Comparison of ENCODE assay signal across 31 mouse cellular contexts in genomic region chr8:111576501-111576900, GRCm38 (mm10). TPM values are rescaled to one million over a fixed set of nuclear protein-coding genes. Genes with fewer than 3 reads are reported as not detected.
DNase-seq lines count a peak whose midpoint lies in the region; ATAC-seq and TF ChIP-seq lines count a peak whose summit lies in the region.
"Had no signal": no experiment of that assay in that cellular context is flagged by ENCODE, and none has a peak within 500 bp of the region (broad histone marks: within the 10 kb centered on the region; RNA-seq: fewer than 3 reads in every experiment).

No protein-coding gene starts in this region.

- H3K4me1 ChIP-seq in testis, adult 2 months (ENCODE audit: control insufficient read depth, insufficient read depth, low read length): peaks cover 12% of the 10 kb centered on the region
- H3K4me1 ChIP-seq in midbrain, embryonic 16.5 days (ENCODE audit: control insufficient read depth, insufficient read depth, low read length): peaks cover 30% of the 10 kb centered on the region
- H3K4me1 ChIP-seq: megakaryocyte, embryonic 14.5 days had no signal

- no peak for DNase-seq in frontal cortex, postnatal 36 days (ENCODE audit: low spot score in 2 of 2)
- DNase-seq in testis, postnatal 10 days (ENCODE audit: low spot score): no peak
- peak; percentile 33 for DNase-seq in T-cell, adult 2 months (ENCODE audit: low spot score)
- peak; percentile 45 for DNase-seq in thymus, postnatal 25 days
- DNase-seq: adrenal gland, adult 2 months; adrenal gland, postnatal 36 days; cerebellum, adult 2 months; cerebellum, postnatal 14 days; forebrain, postnatal 0 days; gastrocnemius, postnatal 14 days; kidney, adult 2 months; layer of hippocampus, adult 9-11 months; liver, embryonic 13.5 days; lung, adult 18-20 months; lung, postnatal 4 days; spleen, adult 18-20 months had no signal

- TF ChIP-seq CTCF in testis, adult 2 months (IDR thresholded peaks at IDR 0.05; ENCODE audit: control insufficient read depth, insufficient read depth, insufficient replicate concordance, low read depth, low read length): no peak

- no peaks in the 10 kb centered on the region for H3K9me3 ChIP-seq in midbrain, embryonic 16.5 days (replicated peaks; ENCODE audit: control insufficient read depth, low read length, poor library complexity, severe bottlenecking)
- H3K9me3 ChIP-seq: forebrain, embryonic 12.5 days; hindbrain, embryonic 15.5 days; limb, embryonic 10.5 days; limb, embryonic 15.5 days; liver, embryonic 13.5 days; midbrain, embryonic 12.5 days; neural tube, embryonic 15.5 days had no signal

- H3K27ac ChIP-seq in testis, adult 2 months (ENCODE audit: control insufficient read depth, insufficient read depth, low read depth, low read length): no peak overlapping the region
- H3K27ac ChIP-seq in midbrain, embryonic 16.5 days (ENCODE audit: low read length): no peak overlapping the region
- H3K27ac ChIP-seq: forebrain, embryonic 12.5 days; hindbrain, embryonic 15.5 days; kidney, postnatal 0 days; limb, embryonic 10.5 days; limb, embryonic 15.5 days; liver, embryonic 13.5 days; midbrain, embryonic 12.5 days; neural tube, embryonic 15.5 days had no signal

- H3K4me3 ChIP-seq in testis, adult 2 months (ENCODE audit: control insufficient read depth, low read depth, low read length): peak overlapping the region; percentile 42
- no peak overlapping the region for H3K4me3 ChIP-seq in midbrain, embryonic 16.5 days (ENCODE audit: low read depth, low read length)
- H3K4me3 ChIP-seq: erythroblast, embryonic 14.5 days; forebrain, embryonic 12.5 days; hindbrain, embryonic 15.5 days; limb, embryonic 10.5 days; limb, embryonic 15.5 days; liver, embryonic 13.5 days; megakaryocyte, embryonic 14.5 days; midbrain, embryonic 12.5 days; neural tube, embryonic 15.5 days had no signal

- H3K36me3 ChIP-seq in testis, adult 2 months (ENCODE audit: control insufficient read depth, insufficient read depth, low read length): no peaks in the 10 kb centered on the region
- H3K36me3 ChIP-seq in midbrain, embryonic 16.5 days (ENCODE audit: control insufficient read depth, insufficient read depth, low read length): no peaks in the 10 kb centered on the region
- H3K36me3 ChIP-seq: hindbrain, embryonic 15.5 days; limb, embryonic 15.5 days; neural tube, embryonic 15.5 days had no signal

- H3K4me2 ChIP-seq in midbrain, embryonic 16.5 days (ENCODE audit: low read length): no peak overlapping the region
- H3K4me2 ChIP-seq: forebrain, embryonic 12.5 days; heart, embryonic 11.5 days; hindbrain, embryonic 15.5 days; limb, embryonic 15.5 days; liver, embryonic 13.5 days; midbrain, embryonic 12.5 days; neural tube, embryonic 15.5 days had no signal

- peak; percentile 53; the same call in 1 of the 2 replicates for ATAC-seq in frontal cortex, adult (ENCODE audit: low TSS enrichment)
- ATAC-seq in midbrain, embryonic 16.5 days: no peak
- ATAC-seq: activated CD4-positive, CD25-positive, alpha-beta regulatory T cell, adult 4 months; forebrain, postnatal 0 days; lung, postnatal 0 days had no signal

- no peak overlapping the region for H3K9ac ChIP-seq in midbrain, embryonic 16.5 days (ENCODE audit: low read depth, low read length)
- H3K9ac ChIP-seq: forebrain, embryonic 12.5 days; forebrain, postnatal 0 days; hindbrain, embryonic 15.5 days; limb, embryonic 15.5 days; liver, embryonic 13.5 days; midbrain, embryonic 12.5 days; neural tube, embryonic 15.5 days had no signal

- no peak for TF ChIP-seq POLR2A in testis, adult 2 months (IDR thresholded peaks at IDR 0.05; ENCODE audit: control insufficient read depth, low read depth, low read length)

- no peaks in the 10 kb centered on the region for H3K27me3 ChIP-seq in testis, adult 2 months (ENCODE audit: control insufficient read depth, insufficient read depth, low read length)
- no peaks in the 10 kb centered on the region for H3K27me3 ChIP-seq in midbrain, embryonic 16.5 days (ENCODE audit: control insufficient read depth, insufficient read depth, low read depth, low read length)
- H3K27me3 ChIP-seq: forebrain, embryonic 12.5 days; hindbrain, embryonic 15.5 days; limb, embryonic 15.5 days; liver, embryonic 13.5 days; midbrain, embryonic 12.5 days; neural tube, embryonic 15.5 days had no signal

RNA-seq across cellular contexts. Expression of gene Znrf1, which starts 40.6 kb away (rescaled TPM):
- 95.0 and 99.3 TPM in 2 replicates for polyA plus RNA-seq in testis, adult 2 months (2012; rRNA removed)
- 73.2 and 73.4 TPM in 2 replicates for polyA plus RNA-seq in midbrain, embryonic 16.5 days (2015; fragmentation: Nextera tagmentation; extraction: Ambion mirVana)

RNA-seq across cellular contexts. Expression of gene Ldhd, which starts 53.7 kb away (rescaled TPM):
- 6.5 and 18.8 TPM in 2 replicates for polyA plus RNA-seq in testis, adult 2 months (2012; rRNA removed)
- polyA plus RNA-seq in midbrain, embryonic 16.5 days (2015; fragmentation: Nextera tagmentation; extraction: Ambion mirVana): 0.93 and 1.3 TPM in 2 replicates
- polyA plus RNA-seq: erythroblast, embryonic 14.5 days had no signal

RNA-seq across cellular contexts. Expression of gene Wdr59, which starts 54.6 kb away (rescaled TPM):
- polyA plus RNA-seq in testis, adult 2 months (2012; rRNA removed): 5.4 and 5.8 TPM in 2 replicates
- 8.0 and 9.1 TPM in 2 replicates for polyA plus RNA-seq in midbrain, embryonic 16.5 days (2015; fragmentation: Nextera tagmentation; extraction: Ambion mirVana)

Comparison
In these comparisons a context has a peak if more than half of its experiments do, and no peak if none do; other contexts are left out.
1. DNase-seq: peak in T-cell, adult 2 months (single experiment) and thymus, postnatal 25 days (single experiment); none in frontal cortex, postnatal 36 days (0 of 2) and testis, postnatal 10 days (single experiment).